Mouse (Mus musculus): Measurements from ENCODE around the gene Gm20765. TPM values are rescaled to one million over a fixed set of nuclear protein-coding genes. Genes with fewer than 3 reads are reported as not detected.

Gm20765 gene
- polyA plus RNA-seq, 1 experiment from 2014 or later = not detected

Other genes starting within 250 kb of the Gm20765 start
- not detected in 2 replicates for gene Gm21293, start 42.5 kb upstream of the Gm20765 start, polyA plus RNA-seq (2015; fragmentation: Nextera tagmentation; extraction: Ambion mirVana)
- gene Gm6763, start 34.0 kb upstream of the Gm20765 start, polyA plus RNA-seq (2015; fragmentation: Nextera tagmentation; extraction: Ambion mirVana) = not detected in 2 replicates
- gene Gm8764, start 25.5 kb upstream of the Gm20765 start, polyA plus RNA-seq (2015; fragmentation: Nextera tagmentation; extraction: Ambion mirVana) = not detected in 2 replicates
- gene Gm21304, start 17.0 kb upstream of the Gm20765 start, polyA plus RNA-seq (2015; fragmentation: Nextera tagmentation; extraction: Ambion mirVana) = not detected in 2 replicates
- not detected in 2 replicates for gene Gm21312, start 8.5 kb upstream of the Gm20765 start, polyA plus RNA-seq (2015; fragmentation: Nextera tagmentation; extraction: Ambion mirVana)
- gene Gm4340, start 8.5 kb downstream of the Gm20765 start, polyA plus RNA-seq (2015; fragmentation: Nextera tagmentation; extraction: Ambion mirVana) = not detected in 2 replicates